Mouse (Mus musculus) neural tube, embryonic 14.5 days (tissue): ENCODE results near the gene Kcnq5. TPM values are rescaled to one million over a fixed set of nuclear protein-coding genes. Genes with fewer than 3 reads are reported as not detected.
"Not testable (repeated sequence)": the region's sequence is repeated elsewhere in the genome, so short reads cannot be mapped to it uniquely, and the experiment has no call there.

ENCODE experiments used
- ATAC-seq: fragments of 200-750 bp; cut with Nextera tagmentation; 2 replicates; pipeline ENCODE4 v1.8.0; 2017; ENCODE audit warnings: low read depth, mild to moderate bottlenecking, moderate TSS enrichment, moderate library complexity
- H3K27ac ChIP-seq: fragments of 300-500 bp; sonication (generic); 2 replicates; pipeline ENCODE4 v1.5.1; 2014; ENCODE audit warnings: low read depth, mild to moderate bottlenecking, control low read depth, low read length, moderate library complexity, mixed read lengths
- H3K27me3 ChIP-seq: fragments of 300-500 bp; sonication (generic); 2 replicates; pipeline ENCODE4 v1.6.1; 2014; ENCODE audit warnings: low read length; ENCODE audit not compliant: control insufficient read depth, insufficient read depth
- H3K36me3 ChIP-seq: fragments of 300-500 bp; sonication (generic); 2 replicates; pipeline ENCODE4 v1.6.1; 2014; ENCODE audit warnings: low read length, mixed read lengths; ENCODE audit not compliant: control insufficient read depth, insufficient read depth
- H3K4me1 ChIP-seq: fragments of 300-500 bp; sonication (generic); 2 replicates; pipeline ENCODE4 v1.6.1; 2014; ENCODE audit warnings: low read length; ENCODE audit not compliant: control insufficient read depth, insufficient read depth
- H3K4me2 ChIP-seq: fragments of 300-500 bp; sonication (generic); 2 replicates; pipeline ENCODE4 v1.6.1; 2014; ENCODE audit warnings: mild to moderate bottlenecking, low read depth, low read length, control low read depth
- H3K4me3 ChIP-seq: fragments of 300-500 bp; sonication (generic); 2 replicates; pipeline ENCODE4 v1.5.1; 2014; ENCODE audit warnings: low read depth, low read length, control low read depth, mixed read lengths
- H3K9ac ChIP-seq: fragments of 300-500 bp; sonication (generic); replicated peaks from 2 replicates; pipeline ENCODE4 v1.6.1; 2014; ENCODE audit warnings: low read depth, mild to moderate bottlenecking, control low read depth, low read length, mixed read lengths
- H3K9me3 ChIP-seq: fragments of 300-500 bp; sonication (generic); 2 replicates; pipeline ENCODE4 v1.6.1; 2016; ENCODE audit warnings: low read length; ENCODE audit not compliant: control insufficient read depth
- WGBS: fragments of 180-500 bp; shearing (Covaris S2); extraction: QIAGEN DNeasy Blood & Tissue Kit; methylation state at CpG from one replicate; pipeline ENCODE4 v1.1.7; 2014; 5-methylcytosine and 5-hydroxymethylcytosine counted together
- polyA plus RNA-seq: library from polyadenylated mRNA; unstranded; fragments of >200 nt; fragmentation: Nextera tagmentation; extraction: Ambion mirVana; gene quantifications from 2 replicates; pipeline ENCODE4 v1.2.1, GENCODE M21; 2014

Kcnq5 gene
- polyA plus RNA-seq, 1 experiment from 2014 or later, result 2.6 TPM

DNA sequence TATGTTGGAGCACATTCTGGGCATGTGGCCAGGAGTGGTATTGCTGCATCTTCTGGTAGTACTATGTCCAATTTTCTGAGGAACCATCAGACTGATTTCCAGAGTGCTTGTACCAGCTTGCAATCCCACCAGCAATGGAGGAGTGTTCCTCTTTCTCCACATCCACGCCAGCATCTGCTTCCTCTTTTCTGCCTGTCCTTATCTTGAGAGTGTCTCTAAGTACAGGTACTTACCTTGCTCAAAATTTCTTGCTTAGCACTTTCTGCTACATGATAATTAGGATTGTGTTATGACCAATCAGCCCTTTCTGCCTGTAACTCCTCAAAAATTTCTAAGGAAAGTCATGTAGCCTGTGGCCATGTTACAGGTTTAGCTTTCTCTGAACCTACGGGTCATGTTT is 394.3 kb downstream of the Kcnq5 start:
- H3K27ac ChIP-seq, H3K4me1 ChIP-seq, ATAC-seq, H3K36me3 ChIP-seq, H3K4me2 ChIP-seq, H3K27me3 ChIP-seq, H3K4me3 ChIP-seq, H3K9me3 ChIP-seq, H3K9ac ChIP-seq: not testable (repeated sequence)
- WGBS, result 100% methylated on average over 2 of the region's 2 CpGs

DNA sequence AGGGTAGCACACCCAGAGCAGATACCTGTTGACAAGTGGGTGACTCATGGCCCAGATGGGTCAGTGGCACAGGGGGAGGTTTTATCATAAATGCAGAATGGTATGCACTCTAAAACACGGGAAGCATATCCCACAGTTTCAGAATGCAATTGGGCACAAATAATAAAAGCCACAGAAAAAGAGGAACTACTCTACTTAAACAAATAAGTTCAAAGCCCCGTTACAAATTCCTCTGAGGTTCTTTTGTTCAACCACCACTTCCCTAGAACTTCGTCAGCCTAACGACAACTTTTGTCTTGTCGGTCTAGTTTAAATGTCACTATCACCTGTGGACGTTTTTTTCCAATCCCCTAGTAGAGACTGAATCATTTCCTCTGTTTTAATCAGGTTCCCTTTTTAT is 407.1 kb downstream of the Kcnq5 start:
- no peak for ATAC-seq
- Histone ChIP-seq H3K27me3 (no peaks in the 10 kb centered on the region), H3K4me1 (no peaks in the 10 kb centered on the region), H3K36me3 (no peaks in the 10 kb centered on the region), H3K9me3 (no peaks in the 10 kb centered on the region), H3K9ac (no peak overlapping the region), H3K27ac (no peak overlapping the region), H3K4me2 (no peak overlapping the region), H3K4me3 (no peak overlapping the region)
- 79% methylated on average over 6 of the region's 6 CpGs for WGBS

DNA sequence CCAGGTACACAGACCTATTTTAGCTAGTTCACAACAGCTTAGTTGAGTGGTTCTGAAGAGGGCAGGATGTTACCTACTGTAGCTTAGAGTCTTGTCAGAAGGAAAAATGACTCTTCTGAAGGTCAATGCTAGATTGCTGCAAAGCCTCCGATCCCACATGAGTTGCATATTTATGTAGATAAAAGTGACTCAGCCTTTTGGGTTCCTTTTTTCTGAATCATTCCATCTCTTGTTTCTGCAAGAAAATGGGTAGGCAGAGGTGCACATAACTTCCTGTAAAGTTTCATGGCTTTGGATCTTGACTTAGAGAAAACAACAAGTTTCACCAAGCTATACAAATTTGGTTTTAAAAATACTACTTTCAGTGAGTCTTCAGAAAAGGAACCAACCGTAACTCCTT is 409.0 kb downstream of the Kcnq5 start:
- ATAC-seq, result no peak
- Histone ChIP-seq H3K36me3 (no peaks in the 10 kb centered on the region), H3K9ac (no peak overlapping the region), H3K4me3 (no peak overlapping the region), H3K27me3 (no peaks in the 10 kb centered on the region), H3K4me2 (no peak overlapping the region), H3K9me3 (no peaks in the 10 kb centered on the region), H3K4me1 (no peaks in the 10 kb centered on the region), H3K27ac (no peak overlapping the region)
- 97% methylated on average over 2 of the region's 2 CpGs for WGBS

DNA sequence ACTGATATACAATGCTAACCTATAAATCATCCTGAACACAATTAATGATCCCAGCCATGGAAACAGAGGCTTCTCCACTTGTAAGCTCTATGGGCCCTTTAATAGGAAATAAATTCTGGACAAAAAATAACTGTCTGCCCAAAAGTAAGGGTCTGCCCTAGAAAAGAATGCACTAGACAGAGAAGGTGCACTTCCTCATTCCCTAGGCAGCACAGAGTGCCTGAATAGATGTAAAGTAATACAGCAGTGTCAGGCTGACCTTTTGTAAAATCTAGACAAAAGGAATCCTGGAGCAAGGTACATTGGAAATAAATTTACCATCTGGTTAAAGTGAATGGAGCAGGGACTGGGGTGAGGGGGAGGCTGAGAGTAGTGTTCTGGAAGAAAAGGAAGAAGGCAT is 417.8 kb downstream of the Kcnq5 start:
- ATAC-seq, result no peak
- Histone ChIP-seq H3K27ac (no peak overlapping the region), H3K4me2 (no peak overlapping the region), H3K4me1 (no peaks in the 10 kb centered on the region), H3K27me3 (no peaks in the 10 kb centered on the region), H3K9ac (no peak overlapping the region), H3K36me3 (no peaks in the 10 kb centered on the region), H3K4me3 (no peak overlapping the region), H3K9me3 (no peaks in the 10 kb centered on the region)

DNA sequence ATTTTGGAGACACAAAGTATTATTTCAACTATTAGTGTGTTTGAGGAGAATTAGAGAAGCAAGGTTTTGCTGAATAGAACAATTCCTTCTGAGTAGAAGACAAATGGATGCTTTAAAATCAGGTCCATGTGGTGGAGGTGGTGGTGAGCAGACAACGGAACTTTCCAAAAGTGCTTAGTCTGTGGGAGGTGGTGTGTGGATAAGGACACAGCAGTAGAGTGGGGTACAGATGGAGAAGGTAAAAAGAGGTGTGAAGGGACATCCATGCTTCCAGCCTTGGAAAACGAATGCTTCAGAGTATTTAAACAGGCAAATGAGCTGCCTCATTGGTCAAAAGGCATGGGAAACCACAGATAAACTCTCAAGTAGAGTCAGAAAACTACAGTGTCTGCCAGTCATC is 422.3 kb downstream of the Kcnq5 start:
- Histone ChIP-seq H3K4me2 (no peak overlapping the region), H3K36me3 (no peaks in the 10 kb centered on the region), H3K9ac (no peak overlapping the region), H3K27me3 (no peaks in the 10 kb centered on the region), H3K4me1 (no peaks in the 10 kb centered on the region), H3K4me3 (no peak overlapping the region), H3K27ac (no peak overlapping the region), H3K9me3 (no peaks in the 10 kb centered on the region)
- no peak for ATAC-seq
- 82% methylated on average over 2 of the region's 2 CpGs for WGBS

DNA sequence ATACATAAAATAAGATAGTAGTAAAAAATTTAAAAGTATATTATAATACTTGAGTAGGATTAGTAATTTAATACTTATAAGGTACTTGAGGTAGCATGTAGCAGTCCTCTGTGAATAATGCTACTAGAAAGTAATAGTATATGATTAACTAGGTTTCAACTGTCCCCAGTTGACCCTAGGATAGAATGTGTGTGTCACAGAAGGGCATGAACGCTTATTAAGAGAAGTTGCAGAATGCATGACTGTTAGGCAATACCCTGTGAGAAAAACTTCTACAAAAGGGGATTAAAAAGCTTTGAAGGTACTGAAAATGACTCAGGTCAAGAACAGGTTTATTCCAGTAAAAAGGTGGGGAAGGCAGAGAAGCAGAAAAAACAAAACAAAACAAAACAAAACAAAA is 430.9 kb downstream of the Kcnq5 start:
- Histone ChIP-seq H3K9ac (no peak overlapping the region), H3K4me3 (no peak overlapping the region), H3K4me1 (no peaks in the 10 kb centered on the region), H3K9me3 (no peaks in the 10 kb centered on the region), H3K27me3 (no peaks in the 10 kb centered on the region), H3K36me3 (no peaks in the 10 kb centered on the region), H3K27ac (no peak overlapping the region), H3K4me2 (no peak overlapping the region)
- WGBS, result 89% methylated on average over 1 of the region's 1 CpGs
- no peak for ATAC-seq

DNA sequence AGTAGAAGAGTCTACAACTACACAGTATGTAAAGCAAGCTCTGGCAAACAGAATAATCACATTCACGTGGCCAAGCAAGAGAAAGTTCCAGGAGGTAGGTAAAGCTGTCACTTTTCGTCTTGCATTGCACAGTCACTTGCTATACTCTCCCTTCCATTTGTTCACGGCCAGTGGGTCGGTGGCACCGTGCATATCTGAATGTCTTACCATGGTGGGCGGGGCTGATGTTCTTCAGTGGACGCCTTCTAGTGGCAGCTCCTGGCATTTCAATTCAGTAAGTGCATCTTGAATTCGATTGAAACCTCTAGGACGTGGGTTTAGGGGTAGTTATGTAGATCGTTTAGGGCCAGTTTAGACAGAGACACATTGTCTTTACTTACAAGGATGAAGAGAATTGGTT is 439.7 kb downstream of the Kcnq5 start:
- Histone ChIP-seq H3K4me1 (no peaks in the 10 kb centered on the region), H3K9ac (no peak overlapping the region), H3K27ac (no peak overlapping the region), H3K36me3 (no peaks in the 10 kb centered on the region), H3K4me2 (no peak overlapping the region), H3K9me3 (no peaks in the 10 kb centered on the region), H3K27me3 (no peaks in the 10 kb centered on the region), H3K4me3 (no peak overlapping the region)
- WGBS, result 84% methylated on average over 10 of the region's 10 CpGs
- ATAC-seq, result no peak

DNA sequence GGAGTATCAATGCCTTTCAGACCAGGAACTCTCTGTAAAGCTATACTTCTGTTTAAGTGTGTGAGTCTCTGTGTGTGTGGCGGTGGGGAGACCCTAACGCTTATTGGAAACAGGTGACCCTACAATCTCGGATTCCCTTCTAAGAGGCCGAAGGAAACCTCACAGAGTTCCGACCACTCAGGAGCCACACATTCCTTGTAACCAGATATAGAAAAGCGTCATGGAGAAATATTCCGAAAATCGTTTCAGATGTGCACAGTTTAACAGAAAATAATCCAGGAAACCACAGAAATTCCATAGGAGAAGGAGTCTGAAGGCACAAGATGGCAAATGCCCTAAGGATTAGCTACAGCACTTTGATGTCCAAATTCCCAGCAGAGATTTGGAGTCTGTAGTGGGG is 440.3 kb downstream of the Kcnq5 start:
- Histone ChIP-seq H3K27me3 (no peaks in the 10 kb centered on the region), H3K9ac (no peak overlapping the region), H3K4me3 (no peak overlapping the region), H3K9me3 (no peaks in the 10 kb centered on the region), H3K36me3 (no peaks in the 10 kb centered on the region), H3K4me1 (no peaks in the 10 kb centered on the region), H3K27ac (no peak overlapping the region), H3K4me2 (no peak overlapping the region)
- 96% methylated on average over 8 of the region's 8 CpGs for WGBS
- no peak for ATAC-seq

DNA sequence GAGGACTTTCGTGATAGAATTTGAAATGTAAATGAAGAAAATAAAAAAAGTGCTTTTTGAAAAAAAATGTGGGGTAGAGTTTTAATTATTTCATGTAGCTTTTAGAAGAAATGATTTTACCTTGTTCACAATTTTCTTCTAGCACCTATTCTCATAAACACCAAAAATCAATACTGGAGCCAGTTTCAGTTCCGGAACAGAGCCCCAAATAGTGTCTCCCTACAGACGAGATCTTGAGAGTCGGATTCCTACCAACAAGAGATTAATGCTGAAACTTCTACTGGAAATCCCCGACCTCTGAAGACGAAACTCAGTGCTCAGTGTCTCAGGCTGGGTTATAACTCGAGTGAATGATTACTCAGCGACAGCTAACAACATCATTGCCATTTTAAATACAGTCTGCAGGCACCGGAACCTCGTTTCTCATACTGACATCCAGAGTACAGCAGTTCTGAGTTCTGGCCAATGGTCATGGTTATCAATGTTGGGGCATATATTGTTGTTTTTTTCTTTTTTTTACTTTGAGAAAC is 441.6 kb downstream of the Kcnq5 start:
- Histone ChIP-seq H3K4me1 (no peaks in the 10 kb centered on the region), H3K9ac (no peak overlapping the region), H3K9me3 (no peaks in the 10 kb centered on the region), H3K27ac (no peak overlapping the region), H3K4me3 (no peak overlapping the region), H3K27me3 (no peaks in the 10 kb centered on the region), H3K4me2 (no peak overlapping the region), H3K36me3 (no peaks in the 10 kb centered on the region)
- 83% methylated on average over 10 of the region's 10 CpGs for WGBS
- no peak for ATAC-seq

DNA sequence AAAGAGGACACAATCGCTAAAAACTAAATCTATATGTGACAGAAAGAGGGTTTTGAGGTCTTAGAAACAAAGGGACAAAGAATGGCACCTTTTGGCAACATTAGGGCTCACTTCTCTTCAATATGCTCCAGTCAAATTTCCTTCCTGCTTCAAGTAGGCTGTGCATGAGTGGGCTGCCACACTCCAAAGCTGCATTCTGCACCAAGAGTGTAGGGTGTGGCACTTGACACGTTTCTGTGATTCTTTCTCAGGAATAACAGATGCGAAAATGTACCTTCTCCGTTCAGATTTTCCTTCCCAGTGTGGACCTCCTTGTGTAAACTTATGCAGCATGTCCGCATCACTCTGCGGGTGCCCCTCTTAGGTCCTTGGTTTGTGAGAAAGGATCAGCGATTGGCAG is 455.1 kb downstream of the Kcnq5 start:
- Histone ChIP-seq H3K27me3 (no peaks in the 10 kb centered on the region), H3K4me3 (no peak overlapping the region), H3K36me3 (no peaks in the 10 kb centered on the region), H3K9me3 (no peaks in the 10 kb centered on the region), H3K4me1 (no peaks in the 10 kb centered on the region), H3K4me2 (no peak overlapping the region), H3K27ac (no peak overlapping the region), H3K9ac (no peak overlapping the region)
- ATAC-seq, result no peak
- WGBS, result 87% methylated on average over 7 of the region's 7 CpGs
